Mouse (Mus musculus): ENCODE measurements around the gene Olfr338. TPM values are rescaled to one million over a fixed set of nuclear protein-coding genes. Genes with fewer than 3 reads are reported as not detected.
"Not testable (repeated sequence)": the region's sequence is repeated elsewhere in the genome, so short reads cannot be mapped to it uniquely, and the experiment has no call there.

Gene Olfr338
- total RNA-seq (2018; cell fraction: chromatin; rRNA removed), result not detected
- total RNA-seq (2018; cell fraction: cytosol; rRNA removed), result not detected
- total RNA-seq (2018; cell fraction: nucleus; rRNA removed), result not detected
- polyA plus RNA-seq (2018), result not detected in 3 replicates

DNA sequence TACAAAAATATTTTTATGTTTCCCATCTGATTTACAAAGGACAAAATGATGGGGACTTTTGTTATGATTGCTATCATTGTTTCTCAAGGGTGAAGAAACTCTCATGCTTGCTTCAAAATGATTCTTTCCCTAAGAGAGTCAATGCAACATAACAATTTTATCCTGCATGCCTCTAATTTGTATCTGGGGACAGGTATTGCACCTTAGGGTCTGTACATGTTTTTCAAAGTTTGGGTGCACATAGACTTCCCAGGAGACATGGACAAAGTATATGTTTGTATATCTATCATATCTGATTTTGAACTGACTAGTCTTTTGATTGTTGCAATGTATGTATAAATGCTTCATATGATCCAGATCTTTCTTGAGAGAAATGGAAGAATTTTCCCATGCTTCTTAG, at the start of gene Olfr338:
TSS of gene Olfr338 (plus strand) at position 301 of the 400 bp plus-strand sequence.
- H3K4me3 ChIP-seq (ENCODE audit: inconsistent target), result no peak within 1 kb of the TSS
- H3K27ac ChIP-seq, result no peak within 1 kb of the TSS
- no peaks in the 10 kb centered on the region for H3K36me3 ChIP-seq (ENCODE audit: inconsistent target)
- H3K79me2 ChIP-seq (ENCODE audit: inconsistent target), result no peaks in the 10 kb centered on the region

DNA sequence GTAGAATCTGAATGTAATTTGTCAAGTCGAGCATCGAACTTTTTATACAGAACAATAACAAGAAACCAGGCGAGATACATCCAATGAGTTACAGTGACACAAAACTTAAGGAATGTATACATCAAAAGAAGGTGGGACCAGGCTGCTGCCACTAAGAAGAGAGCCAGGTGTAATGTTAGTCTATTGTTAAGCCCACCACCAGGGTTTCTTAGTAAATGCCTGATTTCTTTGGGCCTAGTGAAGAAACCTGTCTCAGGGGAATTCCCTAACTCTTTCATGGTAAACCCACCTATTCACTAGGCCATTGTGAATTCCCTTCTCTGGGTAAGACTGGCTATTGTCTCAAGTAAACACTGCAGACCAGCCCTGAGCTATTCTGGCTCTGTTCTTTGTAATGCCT, 41.9 kb downstream of the Olfr338 start:
- not testable (repeated sequence) for H3K36me3 ChIP-seq (ENCODE audit: inconsistent target); H3K27ac ChIP-seq; H3K79me2 ChIP-seq (ENCODE audit: inconsistent target); H3K4me3 ChIP-seq (ENCODE audit: inconsistent target)
- 85% methylated on average over 3 of the region's 3 CpGs for whole genome bisulfite sequencing (ENCODE audit: missing documents)

DNA sequence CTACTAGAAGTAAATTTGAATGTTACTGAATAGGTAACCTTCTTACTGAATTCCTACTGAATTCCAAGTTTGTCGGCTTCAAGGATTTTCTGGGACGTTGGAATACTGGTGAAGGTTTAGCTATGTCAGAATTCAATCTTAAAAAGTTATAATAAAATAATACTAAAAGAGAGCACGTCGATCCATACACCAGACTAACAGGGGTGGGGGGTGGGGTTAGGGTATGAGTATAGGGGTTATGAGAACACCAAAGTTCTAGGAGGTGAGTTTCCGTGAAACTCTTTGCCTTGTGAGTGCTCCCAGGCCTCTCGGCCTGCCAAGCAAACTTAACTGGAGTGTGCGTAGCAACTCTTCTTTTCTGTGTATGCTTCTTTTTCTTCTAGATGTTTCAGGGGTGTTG, 42.3 kb downstream of the Olfr338 start:
- WGBS (ENCODE audit: missing documents), result 100% methylated on average over 3 of the region's 7 CpGs
- H3K36me3 ChIP-seq (ENCODE audit: inconsistent target); H3K4me3 ChIP-seq (ENCODE audit: inconsistent target); H3K27ac ChIP-seq; H3K79me2 ChIP-seq (ENCODE audit: inconsistent target): not testable (repeated sequence)

GRCm38 (mm10) chr2:36418647-36419046, 45.3 kb downstream of the Olfr338 start, which contains the start of gene Olfr339:
TSS of gene Olfr339 (plus strand) at chr2:36418947.
- H3K27ac ChIP-seq, result no peak within 1 kb of the TSS
- no peak within 1 kb of the TSS for H3K4me3 ChIP-seq (ENCODE audit: inconsistent target)
- 92% methylated on average over 3 of the region's 3 CpGs for WGBS (ENCODE audit: missing documents)
- no peaks in the 10 kb centered on the region for H3K79me2 ChIP-seq (ENCODE audit: inconsistent target)
- no peaks in the 10 kb centered on the region for H3K36me3 ChIP-seq (ENCODE audit: inconsistent target)

Other genes with a start within 250 kb of the Olfr338 start
- 7.1 to 14.0 TPM (median 9.3 TPM) in 3 replicates for gene Mrrf, start 237.1 kb upstream of the Olfr338 start, polyA plus RNA-seq (2018)
- gene Rbm18, start 236.7 kb upstream of the Olfr338 start, polyA plus RNA-seq (2018), result 18.1 to 21.6 TPM (median 19.1 TPM) in 3 replicates
- gene Ptgs1, start 143.1 kb upstream of the Olfr338 start, polyA plus RNA-seq (2018), result 10.2 to 38.1 TPM (median 20.3 TPM) in 3 replicates
- not detected in 3 replicates for gene Olfr339, start 45.4 kb downstream of the Olfr338 start, polyA plus RNA-seq (2018)
- gene Olfr340, start 79.1 kb downstream of the Olfr338 start, polyA plus RNA-seq (2018), result not detected in 3 replicates
- not detected in 3 replicates for gene Olfr341, start 108.9 kb downstream of the Olfr338 start, polyA plus RNA-seq (2018)
- not detected in 3 replicates for gene Olfr342, start 151.5 kb downstream of the Olfr338 start, polyA plus RNA-seq (2018)
- gene Olfr344, start 193.1 kb downstream of the Olfr338 start, polyA plus RNA-seq (2018), result not detected in 3 replicates

All from macrophage (primary cell).